Mouse (Mus musculus) small intestine, adult 2 months (tissue): ENCODE data around the gene Serpinb13. TPM values are rescaled to one million over a fixed set of nuclear protein-coding genes. Genes with fewer than 3 reads are reported as not detected.

Experiments
- polyA plus RNA-seq: library from polyadenylated mRNA; depleted of rRNA; stranded (reverse); fragments of >200 nt; gene quantifications from 2 replicates; pipeline ENCODE4 v1.2.3, GENCODE M21; 2012; rRNA removed

Gene Serpinb13
- polyA plus RNA-seq, 1 experiment = not detected

Other genes with a start within 250 kb of the Serpinb13 start
- gene Kdsr, start 221.3 kb upstream of the Serpinb13 start, polyA plus RNA-seq = 5.6 and 12.1 TPM in 2 replicates
- gene Vps4b, start 184.3 kb upstream of the Serpinb13 start, polyA plus RNA-seq = 7.7 and 18.9 TPM in 2 replicates
- 0.37 and 0.53 TPM in 2 replicates for gene Serpinb5, start 119.8 kb upstream of the Serpinb13 start, polyA plus RNA-seq
- not detected in 2 replicates for gene Serpinb12, start 46.5 kb upstream of the Serpinb13 start, polyA plus RNA-seq
- gene Serpinb3a, start 71.3 kb downstream of the Serpinb13 start, polyA plus RNA-seq = not detected in 2 replicates
- not detected in 2 replicates for gene Serpinb3d, start 102.5 kb downstream of the Serpinb13 start, polyA plus RNA-seq